Mouse (Mus musculus) cerebellum, adult 2 months (tissue): ENCODE measurements at regions not wholly inside any gene's neighbourhood (a gene's known extent, or its start where the extent isn't known, plus 50 kb on each side); places are given as distances from the start of the nearest gene placed in this dataset.

Experiments
- CTCF ChIP-seq: fragments of 200-500 bp; IDR thresholded peaks from 2 replicates; pipeline ENCODE4 v1.5.1; 2011; ENCODE audit warnings: low read depth, mild to moderate bottlenecking, control low read depth, low read length, moderate library complexity, borderline replicate concordance; ENCODE audit not compliant: insufficient read depth
- POLR2A ChIP-seq: fragments of 200-500 bp; IDR thresholded peaks from 2 replicates; pipeline ENCODE4 v1.6.1; 2011; ENCODE audit warnings: low read length, control low read depth, borderline replicate concordance; ENCODE audit not compliant: insufficient read depth

- TF ChIP-seq POLR2A: no peak
- no peak for TF ChIP-seq CTCF
Measured at GRCm38 (mm10) chr15:69460581-69461194, 2960.0 kb upstream of the Lrrc6 start.
